Mouse (Mus musculus) C2C12 (cell line): Measurements from ENCODE around the gene Zfp644. TPM values are rescaled to one million over a fixed set of nuclear protein-coding genes. Genes with fewer than 3 reads are reported as not detected.

ENCODE experiments used
- H3K27me3 ChIP-seq: one replicate; pipeline ENCODE4 v1.6.1; 2011; ENCODE audit not compliant: control insufficient read depth, insufficient read depth, insufficient read length
- H3K36me3 ChIP-seq: one replicate; pipeline ENCODE4 v1.6.1; 2011; ENCODE audit not compliant: control insufficient read depth, insufficient read depth
- H3K4me3 ChIP-seq: one replicate; pipeline ENCODE4 v1.5.1; 2011; ENCODE audit warnings: mild to moderate bottlenecking, control low read depth; ENCODE audit not compliant: poor library complexity, insufficient read depth, severe bottlenecking
- H3K79me2 ChIP-seq: one replicate; pipeline ENCODE4 v1.6.1; 2011; ENCODE audit not compliant: control insufficient read depth, insufficient read depth
- H3K79me3 ChIP-seq: one replicate; pipeline ENCODE4 v1.6.1; 2011; ENCODE audit warnings: low read depth, control low read depth
- H3ac ChIP-seq: one replicate; pipeline ENCODE3; 2011; ENCODE audit warnings: low read depth; ENCODE audit not compliant: control insufficient read depth, insufficient read length
- CEBPB ChIP-seq: IDR thresholded peaks from one replicate; pipeline ENCODE4 v1.6.1; 2011; ENCODE audit warnings: low read depth, mild to moderate bottlenecking, control low read depth, moderate library complexity
- CTCF ChIP-seq: IDR thresholded peaks from one replicate; pipeline ENCODE4 v1.5.1; 2011; ENCODE audit not compliant: control insufficient read depth, insufficient read depth, insufficient read length
- FOSL1 ChIP-seq: IDR thresholded peaks from one replicate; pipeline ENCODE4 v1.8.0; 2011; ENCODE audit warnings: mild to moderate bottlenecking, low read length; ENCODE audit not compliant: poor library complexity, insufficient read depth, severe bottlenecking
- MAX ChIP-seq: IDR thresholded peaks from one replicate; pipeline ENCODE4 v1.6.1; 2011; ENCODE audit warnings: mild to moderate bottlenecking, control low read depth
- MYOD1 ChIP-seq: IDR thresholded peaks from one replicate; pipeline ENCODE4 v1.6.1; 2011; ENCODE audit warnings: low read depth; ENCODE audit not compliant: control insufficient read depth, insufficient read length
- MYOG ChIP-seq: IDR thresholded peaks from one replicate; pipeline ENCODE4 v1.6.1; 2011; ENCODE audit not compliant: control insufficient read depth, insufficient read length; ENCODE audit errors: extremely low read depth
- USF1 ChIP-seq: IDR thresholded peaks from one replicate; pipeline ENCODE4 v1.6.1; 2011; ENCODE audit warnings: low read depth, mild to moderate bottlenecking, control low read depth, moderate library complexity
- polyA plus RNA-seq: library from polyadenylated mRNA; unstranded; fragments of >200 nt; fragmentation: generic; extraction: Trizol; gene quantifications from one replicate; pipeline ENCODE4 v1.2.1, GENCODE M21; 2012; ENCODE audit warnings: missing spikeins

The Zfp644 gene
- polyA plus RNA-seq, 1 experiment: 5.3 TPM

DNA sequence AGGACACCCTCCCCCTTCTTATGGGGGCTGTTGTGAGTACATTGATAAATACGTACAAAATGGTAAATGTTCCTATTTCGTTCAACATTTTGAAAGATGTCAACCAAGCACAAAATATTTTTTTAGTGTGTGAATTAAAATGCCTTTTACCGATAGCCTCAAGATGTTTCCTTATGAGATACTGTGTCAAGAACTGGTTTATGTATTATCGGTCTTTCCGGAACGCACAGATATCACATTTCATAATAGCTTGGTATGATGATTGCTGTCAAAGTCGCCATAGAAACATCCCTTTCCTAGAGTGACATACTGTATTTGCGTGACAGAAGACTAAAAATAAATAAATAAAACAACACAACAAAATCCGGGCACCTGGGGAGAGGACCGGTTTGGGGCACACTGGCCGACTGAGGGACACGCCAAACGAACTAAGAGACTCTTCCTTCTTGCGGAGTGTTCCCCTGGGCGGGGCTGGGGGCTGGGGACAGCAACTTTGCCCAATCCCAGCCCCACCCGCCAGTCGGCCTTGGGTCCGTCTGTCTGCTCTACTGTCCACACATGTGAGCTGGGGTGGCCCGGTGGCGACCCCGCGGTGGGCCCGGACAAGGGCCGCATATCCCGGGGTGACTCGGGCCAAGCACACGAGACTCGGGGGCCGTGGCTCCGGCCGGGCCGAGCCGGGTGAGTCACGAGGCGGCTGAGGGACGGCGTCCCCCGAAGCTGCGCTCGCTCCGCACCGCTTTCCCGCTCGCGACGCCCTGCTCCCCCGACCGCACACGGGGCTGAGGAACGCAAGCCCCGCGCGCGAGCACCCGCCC is 123.1 kb downstream of the Zfp644 start:
- no peaks in the 10 kb centered on the region for H3K79me3 ChIP-seq
- H3K4me3 ChIP-seq: no peak overlapping the region
- no peaks in the 10 kb centered on the region for H3K79me2 ChIP-seq
- TF ChIP-seq MYOD1 (no peak), FOSL1 (no peak), USF1 (no peak), CTCF (no peak), MYOG (no peak), CEBPB (no peak), MAX (no peak)
- H3ac ChIP-seq: no peak overlapping the region
- H3K27me3 ChIP-seq: no peaks in the 10 kb centered on the region
- no peaks in the 10 kb centered on the region for H3K36me3 ChIP-seq

Other genes starting within 250 kb of the Zfp644 start
- not detected for gene Barhl2, start 239.1 kb downstream of the Zfp644 start, polyA plus RNA-seq
- not detected for gene Gm17304, start 88.2 kb downstream of the Zfp644 start, polyA plus RNA-seq
- gene Hfm1, start 229.0 kb upstream of the Zfp644 start, polyA plus RNA-seq: not detected